Mouse (Mus musculus) fibroblast of lung, adult 2 months (primary cell): ENCODE data around the gene Zfp60.

ENCODE experiments used
- DNase-seq: peaks from one replicate; pipeline ENCODE4 v3.0.0-alpha.2; 2011; ENCODE audit warnings: low read depth

Zfp60 gene

GRCm38 (mm10) chr7:27793865-27794264, 62.7 kb downstream of the Zfp60 start:
- DNase-seq = peak; percentile 32

GRCm38 (mm10) chr7:27794566-27794965, 63.4 kb downstream of the Zfp60 start:
- peak; percentile 87 for DNase-seq

- DNase-seq = no peak
Measured at GRCm38 (mm10) chr7:27797906-27798811, 67.0 kb downstream of the Zfp60 start.

GRCm38 (mm10) chr7:27801137-27801536, 69.9 kb downstream of the Zfp60 start:
- no peak for DNase-seq

GRCm38 (mm10) chr7:27802986-27803385, 71.8 kb downstream of the Zfp60 start:
- DNase-seq = no peak
